15 mouse cellular contexts compared by ENCODE assay signal in the genomic region with DNA sequence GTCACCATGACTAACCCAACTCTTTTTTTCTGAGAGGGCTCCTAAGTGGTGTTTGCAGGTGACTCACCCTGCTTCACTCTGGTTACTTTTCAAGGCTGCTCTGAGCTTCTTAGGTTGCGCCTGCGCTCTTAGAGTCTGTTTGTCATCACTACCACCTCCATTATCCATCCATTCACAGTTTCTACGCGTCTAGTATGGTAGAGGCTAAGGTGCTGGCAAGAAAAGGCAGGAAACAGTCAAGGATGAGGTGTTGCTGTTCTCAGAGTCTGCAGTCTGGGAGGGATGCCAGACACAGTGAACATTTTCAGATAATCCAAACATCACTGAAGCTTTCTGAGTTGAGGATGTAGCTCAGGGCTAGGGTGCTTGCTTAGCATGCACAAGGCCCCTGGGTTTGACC. TPM values are rescaled to one million over a fixed set of nuclear protein-coding genes. Genes with fewer than 3 reads are reported as not detected.
DNase-seq lines count a peak whose midpoint lies in the region; ATAC-seq and TF ChIP-seq lines count a peak whose summit lies in the region.
"Had no signal": no experiment of that assay in that cellular context is flagged by ENCODE, and none has a peak within 500 bp of the region (broad histone marks: within the 10 kb centered on the region; RNA-seq: fewer than 3 reads in every experiment).

No protein-coding gene starts in this region.

- H3K27ac ChIP-seq in heart, postnatal 0 days (ENCODE audit: low read depth), result no peak overlapping the region
- no peak overlapping the region for H3K27ac ChIP-seq in heart, adult 2 months
- no peak overlapping the region for H3K27ac ChIP-seq in MEL (ENCODE audit: control insufficient read depth, low read depth, low read length)
- H3K27ac ChIP-seq in kidney, embryonic 14.5 days (ENCODE audit: low read depth, low read length), result no peak overlapping the region

- TF ChIP-seq POLR2A in heart, adult 2 months (IDR thresholded peaks at IDR 0.05; ENCODE audit: insufficient read depth, low read depth, low read length), result no peak
- TF ChIP-seq POLR2A in MEL (IDR thresholded peaks at IDR 0.05; ENCODE audit: control insufficient read depth in 1 of 2, insufficient read depth in 1 of 2, low read depth in 1 of 2, low read length in 2 of 2, poor library complexity in 1 of 2), result no peak

- DNase-seq in heart, postnatal 0 days (ENCODE audit: low spot score), result peak; percentile 32
- no peak for DNase-seq in heart, adult 2 months
- DNase-seq in 3T3-L1 (ENCODE audit: low read depth, low spot score) (peak; percentile 51), MEL (ENCODE audit: low read depth, low spot score) (peak; percentile 37)
- DNase-seq in left cerebral cortex, postnatal 36 days (ENCODE audit: low spot score in 2 of 2), result peak; percentile 41 to 49
- no peak for DNase-seq in testis, postnatal 10 days (ENCODE audit: low spot score)
- no peak for DNase-seq in thymus, postnatal 14 days
- DNase-seq: kidney, postnatal 14 days; layer of hippocampus, postnatal 36 days; liver, postnatal 0 days had no signal

- H3K79me2 ChIP-seq in heart, adult 2 months (replicated peaks; ENCODE audit: control insufficient read depth, insufficient read depth, low read length), result no peaks in the 10 kb centered on the region
- H3K79me2 ChIP-seq in MEL (ENCODE audit: control insufficient read depth, insufficient read depth, low read length, poor library complexity), result no peaks in the 10 kb centered on the region

- 42% methylated on average over 4 of the region's 4 CpGs for WGBS in heart, postnatal 0 days
- WGBS in heart, adult 2 months, result 45% methylated on average over 4 of the region's 4 CpGs
- 94% methylated on average over 4 of the region's 4 CpGs for WGBS in kidney, embryonic 14.5 days

- H3K9me3 ChIP-seq in heart, postnatal 0 days (replicated peaks; ENCODE audit: control insufficient read depth, low read length), result 0 out of 2 replicates have a peak, but pooled peaks cover 1% of the 10 kb centered on the region
- H3K9me3 ChIP-seq in MEL (replicated peaks; ENCODE audit: insufficient read depth, low read length), result no peaks in the 10 kb centered on the region
- H3K9me3 ChIP-seq in kidney, embryonic 14.5 days (ENCODE audit: control insufficient read depth, low read length), result no peaks in the 10 kb centered on the region

- H3K27me3 ChIP-seq in heart, postnatal 0 days (ENCODE audit: control insufficient read depth, insufficient read depth, low read length), result no peaks in the 10 kb centered on the region
- no peaks in the 10 kb centered on the region for H3K27me3 ChIP-seq in heart, adult 2 months (ENCODE audit: control insufficient read depth, insufficient read depth, low read length)
- H3K27me3 ChIP-seq in MEL (ENCODE audit: control insufficient read depth in 1 of 2, insufficient read depth in 2 of 2, low read length in 2 of 2), result no peaks in the 10 kb centered on the region
- no peaks in the 10 kb centered on the region for H3K27me3 ChIP-seq in kidney, embryonic 14.5 days (ENCODE audit: control insufficient read depth, insufficient read depth, low read length)

- intact Hi-C loops in heart, adult 2 months (cut with DNase I), result no loop called here
- intact Hi-C loops in left cerebral cortex, postnatal 36 days (cut with DNase I), result no loop called here

- no peak for TF ChIP-seq RAD21 in MEL (IDR thresholded peaks at IDR 0.05; ENCODE audit: low read depth, low read length)

- H3K4me2 ChIP-seq in heart, postnatal 0 days (ENCODE audit: low read depth, low read length), result no peak overlapping the region
- H3K4me2 ChIP-seq in kidney, embryonic 14.5 days (replicated peaks; ENCODE audit: low read depth, low read length), result no peak overlapping the region
- H3K4me2 ChIP-seq: heart, embryonic 11.5 days had no signal

- 0 out of 2 replicates have a peak, but pooled peaks have one; percentile 9 for ATAC-seq in heart, postnatal 0 days (ENCODE audit: insufficient read depth, low read depth)
- ATAC-seq in kidney, embryonic 14.5 days (ENCODE audit: low FRiP score, low TSS enrichment), result no peak
- ATAC-seq: hindbrain, embryonic 16.5 days; liver, postnatal 0 days; midbrain, embryonic 16.5 days had no signal

- no peak for TF ChIP-seq EP300 in heart, postnatal 0 days (IDR thresholded peaks at IDR 0.05; ENCODE audit: low read depth)
- TF ChIP-seq EP300 in heart, adult 2 months (IDR thresholded peaks at IDR 0.05; ENCODE audit: insufficient read depth, low read depth, low read length), result no peak
- no peak for TF ChIP-seq EP300 in MEL (IDR thresholded peaks at IDR 0.05; ENCODE audit: low read depth in 1 of 2, low read length in 2 of 2)

- no peak overlapping the region for H3K4me3 ChIP-seq in heart, postnatal 0 days (ENCODE audit: low read depth, low read length)
- H3K4me3 ChIP-seq in heart, adult 2 months, result no peak overlapping the region
- H3K4me3 ChIP-seq in MEL (ENCODE audit: control insufficient read depth in 1 of 2, insufficient read depth in 1 of 2, low read depth in 2 of 2, low read length in 2 of 2), result no peak overlapping the region
- H3K4me3 ChIP-seq in kidney, embryonic 14.5 days (ENCODE audit: low read length), result no peak overlapping the region

- H3K36me3 ChIP-seq in heart, postnatal 0 days (replicated peaks; ENCODE audit: control insufficient read depth, insufficient read depth, low read length), result no peaks in the 10 kb centered on the region
- no peaks in the 10 kb centered on the region for H3K36me3 ChIP-seq in heart, adult 2 months (ENCODE audit: control insufficient read depth, insufficient read depth, low read length)
- peaks cover 0 to 10% of the 10 kb centered on the region in 2 experiments; a peak in 2 of 4 replicates for H3K36me3 ChIP-seq in MEL (ENCODE audit: control insufficient read depth in 1 of 2, insufficient read depth in 2 of 2, low read length in 2 of 2)
- no peaks in the 10 kb centered on the region for H3K36me3 ChIP-seq in kidney, embryonic 14.5 days (ENCODE audit: control insufficient read depth, insufficient read depth, low read length)

- H3K4me1 ChIP-seq in heart, postnatal 0 days (ENCODE audit: control insufficient read depth, insufficient read depth), result peaks cover 4% of the 10 kb centered on the region; the same call in 1 of the 2 replicates
- H3K4me1 ChIP-seq in heart, adult 2 months (ENCODE audit: control insufficient read depth, insufficient read depth, low read length), result peaks cover 3% of the 10 kb centered on the region; the same call in 1 of the 2 replicates
- H3K4me1 ChIP-seq in MEL (ENCODE audit: control insufficient read depth in 1 of 2, insufficient read depth in 2 of 2, low read length in 2 of 2), result peaks cover 5 to 13% of the 10 kb centered on the region in 2 experiments; a peak in 3 of 4 replicates
- H3K4me1 ChIP-seq in kidney, embryonic 14.5 days (ENCODE audit: control insufficient read depth, insufficient read depth, low read length), result 0 out of 2 replicates have a peak, but pooled peaks cover 7% of the 10 kb centered on the region

- H3K9ac ChIP-seq in heart, postnatal 0 days (replicated peaks; ENCODE audit: low read depth, low read length), result no peak overlapping the region
- H3K9ac ChIP-seq in heart, adult 2 months (ENCODE audit: low read depth, low read length), result no peak overlapping the region
- no peak overlapping the region for H3K9ac ChIP-seq in MEL (ENCODE audit: control insufficient read depth, low read depth, low read length, poor library complexity, severe bottlenecking)
- H3K9ac ChIP-seq in kidney, embryonic 14.5 days (ENCODE audit: low read depth, low read length), result no peak overlapping the region
- H3K9ac ChIP-seq: liver, postnatal 0 days had no signal

- no peak for TF ChIP-seq CTCF in heart, postnatal 0 days (IDR thresholded peaks at IDR 0.05; ENCODE audit: low read depth)
- no peak for TF ChIP-seq CTCF in heart, adult 2 months (IDR thresholded peaks at IDR 0.05)
- no peak for TF ChIP-seq CTCF in MEL (IDR thresholded peaks at IDR 0.05 in 2 of 3, conservative IDR thresholded peaks at IDR 0.05 in 1 of 3; ENCODE audit: control insufficient read depth in 1 of 3, insufficient read depth in 1 of 3, low read depth in 2 of 3, low read length in 3 of 3, poor library complexity in 1 of 3, severe bottlenecking in 1 of 3)

RNA-seq across cellular contexts. Expression of a gene that starts 10.3 kb away (rescaled TPM):
- total RNA-seq in heart, postnatal 0 days (2014; rRNA removed; ENCODE audit: low replicate concordance), result 1.4 and 1.9 TPM in 2 replicates
- polyA plus RNA-seq in heart, postnatal 0 days (2015; fragmentation: Nextera tagmentation; extraction: Ambion mirVana), result 3.4 and 3.8 TPM in 2 replicates
- 10 to 100 TPM; 17.7 to 17.9 TPM for total RNA-seq in heart, adult 2 months (2021)
- 8.7 and 18.8 TPM in 2 replicates for polyA plus RNA-seq in heart, adult 2 months (2012; rRNA removed)
- 0.13 and 0.31 TPM in 2 replicates for total RNA-seq in MEL (2012; rRNA removed)
- under 1 TPM in 1 of 2 experiments, not detected in 1; 0.43 TPM for polyA plus RNA-seq in MEL (2012; ENCODE audit: insufficient read depth in 1 of 2, insufficient read length in 2 of 2, low read depth in 1 of 2, low replicate concordance in 2 of 2, missing spikeins in 1 of 2)
- 1 to 10 TPM; 1.3 to 2.1 TPM for total RNA-seq in left cerebral cortex, postnatal 36 days (2021)
- 0.63 and 0.84 TPM in 2 replicates for polyA plus RNA-seq in kidney, embryonic 14.5 days (2014; fragmentation: Nextera tagmentation; extraction: Ambion mirVana)
- total RNA-seq: common myeloid progenitor, adult 5-6 weeks had no signal
- polyA plus RNA-seq: liver, postnatal 0 days had no signal

RNA-seq across cellular contexts. Expression of a gene that starts 36.5 kb away (rescaled TPM):
- 7.8 and 9.0 TPM in 2 replicates for total RNA-seq in heart, postnatal 0 days (2014; rRNA removed; ENCODE audit: low replicate concordance)
- polyA plus RNA-seq in heart, postnatal 0 days (2015; fragmentation: Nextera tagmentation; extraction: Ambion mirVana), result 0.77 and 0.78 TPM in 2 replicates
- total RNA-seq in heart, adult 2 months (2021), result 1 to 10 TPM; 3.2 to 3.7 TPM
- 3.8 and 4.4 TPM in 2 replicates for polyA plus RNA-seq in heart, adult 2 months (2012; rRNA removed)
- total RNA-seq in MEL (2012; rRNA removed), result 0.92 and 1.3 TPM in 2 replicates
- polyA plus RNA-seq in MEL (2012; ENCODE audit: insufficient read depth in 1 of 2, insufficient read length in 2 of 2, low read depth in 1 of 2, low replicate concordance in 2 of 2, missing spikeins in 1 of 2), result 1 to 10 TPM in 1 of 2 experiments, not detected in 1; 6.9 TPM
- total RNA-seq in left cerebral cortex, postnatal 36 days (2021), result 10 to 100 TPM; 19.7 to 27.1 TPM
- 7.3 and 7.8 TPM in 2 replicates for polyA plus RNA-seq in kidney, embryonic 14.5 days (2014; fragmentation: Nextera tagmentation; extraction: Ambion mirVana)

RNA-seq across cellular contexts. Expression of a gene that starts 37.4 kb away (rescaled TPM):
- 97.3 and 101 TPM in 2 replicates for total RNA-seq in heart, postnatal 0 days (2014; rRNA removed; ENCODE audit: low replicate concordance)
- polyA plus RNA-seq in heart, postnatal 0 days (2015; fragmentation: Nextera tagmentation; extraction: Ambion mirVana), result 221 and 222 TPM in 2 replicates
- 10 to 100 TPM; 67.0 to 70.7 TPM for total RNA-seq in heart, adult 2 months (2021)
- polyA plus RNA-seq in heart, adult 2 months (2012; rRNA removed), result 16.8 and 34.5 TPM in 2 replicates
- total RNA-seq in MEL (2012; rRNA removed), result 50.9 and 53.9 TPM in 2 replicates
- 100 to 1,000 TPM in 1 of 2 experiments, not detected in 1; 127 TPM for polyA plus RNA-seq in MEL (2012; ENCODE audit: insufficient read depth in 1 of 2, insufficient read length in 2 of 2, low read depth in 1 of 2, low replicate concordance in 2 of 2, missing spikeins in 1 of 2)
- 100 to 1,000 TPM; 115 to 123 TPM for total RNA-seq in left cerebral cortex, postnatal 36 days (2021)
- 421 and 437 TPM in 2 replicates for polyA plus RNA-seq in kidney, embryonic 14.5 days (2014; fragmentation: Nextera tagmentation; extraction: Ambion mirVana)

RNA-seq across cellular contexts. Expression of a gene that starts 37.8 kb away (rescaled TPM):
- 13.5 and 20.8 TPM in 2 replicates for total RNA-seq in heart, postnatal 0 days (2014; rRNA removed; ENCODE audit: low replicate concordance)
- 32.2 and 33.7 TPM in 2 replicates for polyA plus RNA-seq in heart, postnatal 0 days (2015; fragmentation: Nextera tagmentation; extraction: Ambion mirVana)
- 10 to 100 TPM; 19.5 to 27.2 TPM for total RNA-seq in heart, adult 2 months (2021)
- polyA plus RNA-seq in heart, adult 2 months (2012; rRNA removed), result 9.1 and 13.0 TPM in 2 replicates
- total RNA-seq in MEL (2012; rRNA removed), result 16.7 and 21.7 TPM in 2 replicates
- 10 to 100 TPM in 1 of 2 experiments, not detected in 1; 22.6 TPM for polyA plus RNA-seq in MEL (2012; ENCODE audit: insufficient read depth in 1 of 2, insufficient read length in 2 of 2, low read depth in 1 of 2, low replicate concordance in 2 of 2, missing spikeins in 1 of 2)
- total RNA-seq in left cerebral cortex, postnatal 36 days (2021), result 10 to 100 TPM; 24.6 to 28.4 TPM
- 50.2 and 70.1 TPM in 2 replicates for polyA plus RNA-seq in kidney, embryonic 14.5 days (2014; fragmentation: Nextera tagmentation; extraction: Ambion mirVana)

Comparison
In these comparisons a context has a peak if more than half of its experiments do, and no peak if none do; other contexts are left out.
1. DNase-seq: peak in heart, postnatal 0 days (single experiment), 3T3-L1 (single experiment), MEL (single experiment) and left cerebral cortex, postnatal 36 days (2 of 2); none in heart, adult 2 months (0 of 2), testis, postnatal 10 days (single experiment) and thymus, postnatal 14 days (single experiment).